Mouse (Mus musculus) midbrain, embryonic 12.5 days (tissue): ENCODE results near the gene Mup19. TPM values are rescaled to one million over a fixed set of nuclear protein-coding genes. Genes with fewer than 3 reads are reported as not detected.
"Not testable (repeated sequence)": the region's sequence is repeated elsewhere in the genome, so short reads cannot be mapped to it uniquely, and the experiment has no call there.

Source experiments
- ATAC-seq: fragments of 200-750 bp; cut with Nextera tagmentation; 2 replicates; pipeline ENCODE4 v1.8.0; 2017; ENCODE audit warnings: low read depth, moderate TSS enrichment, moderate library complexity; ENCODE audit not compliant: low FRiP score
- H3K27ac ChIP-seq: fragments of 300-500 bp; sonication (generic); replicated peaks from 2 replicates; pipeline ENCODE4 v1.5.1; 2016; ENCODE audit warnings: mild to moderate bottlenecking
- H3K27me3 ChIP-seq: fragments of 300-500 bp; sonication (generic); 2 replicates; pipeline ENCODE4 v1.6.1; 2016; ENCODE audit warnings: mild to moderate bottlenecking
- H3K36me3 ChIP-seq: fragments of 300-500 bp; sonication (generic); 2 replicates; pipeline ENCODE4 v1.6.1; 2016
- H3K4me1 ChIP-seq: fragments of 300-500 bp; sonication (generic); 2 replicates; pipeline ENCODE4 v1.6.1; 2016
- H3K4me2 ChIP-seq: fragments of 300-500 bp; sonication (generic); replicated peaks from 2 replicates; pipeline ENCODE4 v1.6.1; 2016; ENCODE audit warnings: mild to moderate bottlenecking, moderate library complexity
- H3K4me3 ChIP-seq: fragments of 300-500 bp; sonication (generic); 2 replicates; pipeline ENCODE4 v1.5.1; 2016; ENCODE audit warnings: mild to moderate bottlenecking
- H3K9ac ChIP-seq: fragments of 300-500 bp; sonication (generic); replicated peaks from 2 replicates; pipeline ENCODE4 v1.6.1; 2016; ENCODE audit warnings: mild to moderate bottlenecking, moderate library complexity
- H3K9me3 ChIP-seq: fragments of 300-500 bp; sonication (generic); 2 replicates; pipeline ENCODE4 v1.6.1; 2016; ENCODE audit warnings: mild to moderate bottlenecking
- WGBS: fragments of 180-500 bp; shearing (Covaris S2); methylation state at CpG from one replicate; pipeline ENCODE4 v1.1.7; 2016; 5-methylcytosine and 5-hydroxymethylcytosine counted together
- polyA plus RNA-seq: library from polyadenylated mRNA; unstranded; fragments of >200 nt; fragmentation: Nextera tagmentation; extraction: Ambion mirVana; gene quantifications from 2 replicates; pipeline ENCODE4 v1.2.1, GENCODE M21; 2016

The Mup19 gene
- polyA plus RNA-seq: not detected in 2 replicates

DNA sequence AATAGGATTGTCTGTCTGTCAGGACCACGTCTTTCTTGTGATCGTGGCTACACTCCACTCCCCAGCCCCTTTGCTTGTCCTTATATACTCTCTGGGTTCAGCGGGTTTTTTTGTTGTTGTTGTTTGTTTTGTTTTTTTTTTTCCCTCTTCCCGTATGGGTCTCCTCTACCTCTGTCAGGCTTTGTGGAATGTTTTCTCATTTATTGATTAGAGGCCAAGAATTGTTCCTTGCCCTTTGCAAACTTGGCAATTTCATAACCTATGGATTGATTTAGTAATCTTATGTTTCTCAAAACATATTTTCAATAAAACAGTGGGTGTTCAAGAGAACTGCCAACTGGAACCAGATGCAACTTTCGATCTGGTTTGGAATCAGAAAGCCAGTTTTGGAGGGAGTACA, at the start of gene Mup19:
TSS of gene Mup19 (minus strand) at position 101 of the 400 bp plus-strand sequence.
- H3K4me3 ChIP-seq, H3K27me3 ChIP-seq, H3K9me3 ChIP-seq, H3K36me3 ChIP-seq, ATAC-seq, H3K4me2 ChIP-seq, H3K27ac ChIP-seq, H3K9ac ChIP-seq, H3K4me1 ChIP-seq: not testable (repeated sequence)
- WGBS: 94% methylated on average over 1 of the region's 5 CpGs

DNA sequence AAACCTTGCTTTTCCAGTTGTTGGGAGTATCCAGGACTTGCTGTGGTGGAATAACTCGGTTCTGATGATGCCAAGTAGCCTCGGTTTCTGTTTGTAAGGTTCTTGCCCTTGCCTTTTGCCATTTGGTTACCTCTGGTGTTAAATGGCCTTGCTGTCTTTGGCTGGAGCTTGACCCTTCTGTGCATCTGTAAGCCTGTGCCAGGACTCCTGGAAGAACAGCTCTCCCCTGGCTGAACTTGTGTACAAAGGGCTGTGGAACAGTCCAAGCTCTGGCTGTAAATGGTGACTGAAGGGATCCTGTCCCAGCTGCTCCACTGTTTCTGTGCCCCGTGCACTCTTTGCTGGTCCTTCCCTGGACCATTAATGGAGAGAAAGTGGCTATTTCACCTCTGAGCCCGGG, 47.1 kb upstream of the Mup19 start:
- Histone ChIP-seq H3K9ac (no peak overlapping the region), H3K27me3 (no peaks in the 10 kb centered on the region), H3K4me2 (no peak overlapping the region), H3K4me3 (no peak overlapping the region), H3K4me1 (no peaks in the 10 kb centered on the region), H3K9me3 (0 out of 2 replicates have a peak, but pooled peaks cover 3% of the 10 kb centered on the region), H3K27ac (no peak overlapping the region), H3K36me3 (no peaks in the 10 kb centered on the region)
- ATAC-seq: no peak
- WGBS: 74% methylated on average over 4 of the region's 4 CpGs

DNA sequence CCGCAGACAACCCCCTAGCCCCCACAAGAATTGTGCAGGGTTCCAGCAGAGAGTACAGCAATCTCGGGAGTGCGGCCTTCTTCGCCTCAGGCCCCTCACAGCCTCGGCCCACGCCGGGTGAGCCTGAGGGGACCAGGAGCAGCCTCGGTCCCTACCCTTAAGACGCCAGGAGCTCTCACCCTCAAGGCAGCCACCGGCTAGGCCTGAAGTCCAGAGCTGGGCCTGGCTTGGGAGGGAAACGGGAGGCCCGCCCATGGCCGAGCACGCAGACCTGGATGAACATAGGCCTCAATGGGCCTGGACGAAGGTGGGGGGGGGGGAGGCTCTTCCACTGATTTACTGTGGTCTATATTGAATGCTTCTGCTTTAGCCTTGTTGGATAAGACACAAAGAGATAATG, 41.1 kb upstream of the Mup19 start:
- Histone ChIP-seq H3K4me3 (no peak overlapping the region), H3K4me1 (no peaks in the 10 kb centered on the region), H3K36me3 (no peaks in the 10 kb centered on the region), H3K9ac (no peak overlapping the region), H3K4me2 (no peak overlapping the region), H3K27ac (no peak overlapping the region), H3K9me3 (peaks cover 23% of the 10 kb centered on the region; the same call in 1 of the 2 replicates), H3K27me3 (no peaks in the 10 kb centered on the region)
- 90% methylated on average over 15 of the region's 15 CpGs for whole genome bisulfite sequencing
- no peak for ATAC-seq

DNA sequence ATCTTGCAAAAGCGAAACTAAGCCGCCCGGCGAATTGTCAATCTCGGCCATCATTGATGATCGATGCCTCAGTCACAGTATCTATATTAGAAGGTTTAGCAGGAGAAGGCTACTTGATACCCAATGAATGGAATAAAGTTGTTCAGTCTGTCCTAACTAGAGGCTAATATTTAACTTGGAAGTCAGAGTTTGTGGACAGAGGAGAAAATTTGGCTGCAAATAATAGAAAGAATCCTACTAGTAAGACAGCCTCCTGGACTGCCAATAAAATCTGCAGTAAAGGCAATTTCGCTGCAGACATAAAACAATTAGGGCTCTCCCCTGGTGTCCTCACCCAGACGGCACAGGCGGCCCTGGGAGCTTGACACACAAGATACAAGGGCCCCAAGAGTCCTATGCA, 40.5 kb upstream of the Mup19 start:
- H3K9ac ChIP-seq, H3K27ac ChIP-seq, H3K4me1 ChIP-seq, H3K36me3 ChIP-seq, H3K27me3 ChIP-seq, ATAC-seq, H3K4me3 ChIP-seq, H3K4me2 ChIP-seq: not testable (repeated sequence)
- H3K9me3 ChIP-seq: peaks cover 23% of the 10 kb centered on the region; the same call in 1 of the 2 replicates
- 95% methylated on average over 9 of the region's 9 CpGs for WGBS

DNA sequence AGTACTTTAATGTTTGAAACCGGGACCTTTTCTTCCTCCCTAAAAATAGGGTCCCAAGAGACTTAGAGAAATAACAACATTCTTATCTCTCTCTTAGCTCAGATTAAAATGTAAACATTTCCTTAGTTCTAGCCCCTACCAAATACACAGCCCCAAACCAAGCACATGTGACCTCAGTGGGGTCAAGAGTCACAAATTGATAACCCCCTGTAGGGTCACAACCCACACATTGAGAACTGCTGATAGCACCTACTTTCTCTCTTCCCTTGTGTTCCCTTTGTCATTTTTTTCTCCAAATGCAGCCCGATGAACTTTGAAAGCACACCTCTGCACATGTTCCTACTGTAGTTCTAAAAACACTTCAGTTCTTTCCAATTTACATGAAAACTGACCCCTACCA, 33.5 kb upstream of the Mup19 start:
- ATAC-seq: no peak
- Histone ChIP-seq H3K4me2 (no peak overlapping the region), H3K4me3 (no peak overlapping the region), H3K9me3 (no peaks in the 10 kb centered on the region), H3K9ac (no peak overlapping the region), H3K27me3 (no peaks in the 10 kb centered on the region), H3K36me3 (no peaks in the 10 kb centered on the region), H3K4me1 (no peaks in the 10 kb centered on the region), H3K27ac (no peak overlapping the region)
- WGBS: 81% methylated on average over 2 of the region's 2 CpGs

DNA sequence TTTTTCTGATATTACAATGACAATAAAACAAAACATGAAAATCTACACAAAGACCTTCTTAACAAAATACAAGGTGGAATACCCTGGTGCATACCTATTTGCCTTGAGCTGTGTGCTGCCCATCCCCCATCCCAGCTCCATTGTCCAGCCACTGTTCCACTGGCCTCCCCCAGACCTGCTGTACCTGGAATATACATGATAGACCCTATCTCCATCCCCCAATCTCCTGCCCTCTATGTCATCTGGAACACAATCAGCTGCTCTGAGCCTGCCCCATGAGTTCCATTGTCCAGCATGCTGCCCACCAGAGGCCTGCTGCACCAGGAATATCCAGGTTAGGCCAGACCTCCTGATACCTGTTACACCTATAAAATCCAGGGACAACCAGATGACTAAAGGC, 31.4 kb upstream of the Mup19 start:
- H3K27ac ChIP-seq: no peak overlapping the region
- no peaks in the 10 kb centered on the region for H3K27me3 ChIP-seq
- H3K9me3 ChIP-seq: 0 out of 2 replicates have a peak, but pooled peaks cover 4% of the 10 kb centered on the region
- H3K36me3 ChIP-seq: no peaks in the 10 kb centered on the region
- no peak overlapping the region for H3K4me2 ChIP-seq
- H3K4me3 ChIP-seq: no peak overlapping the region
- peak; percentile 47; the same call in 1 of the 2 replicates for ATAC-seq
- H3K4me1 ChIP-seq: no peaks in the 10 kb centered on the region
- no peak overlapping the region for H3K9ac ChIP-seq

DNA sequence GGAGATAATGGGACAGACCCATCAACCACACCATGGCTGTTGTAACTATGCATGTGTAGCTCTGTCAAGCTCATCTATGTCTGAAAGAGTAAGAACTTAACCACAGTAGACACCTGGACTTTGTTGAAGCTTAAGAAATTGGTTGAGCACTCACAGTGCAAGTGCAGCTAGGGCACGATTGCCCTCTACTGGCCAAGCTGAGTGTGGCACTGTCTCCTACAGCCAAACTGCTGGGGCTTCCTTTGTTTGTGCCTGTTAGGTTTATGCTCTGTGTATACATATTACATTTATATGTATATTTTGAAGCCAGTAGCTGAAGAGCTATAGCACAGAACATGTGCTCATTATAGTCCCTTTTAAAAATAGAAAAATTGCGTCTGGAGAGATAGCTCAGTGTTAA, 29.1 kb upstream of the Mup19 start:
- not testable (repeated sequence) for H3K4me2 ChIP-seq, H3K9me3 ChIP-seq, H3K4me3 ChIP-seq, H3K4me1 ChIP-seq, H3K27me3 ChIP-seq, H3K36me3 ChIP-seq, H3K27ac ChIP-seq, H3K9ac ChIP-seq
- 15% methylated on average over 2 of the region's 2 CpGs for WGBS
- ATAC-seq: 0 out of 2 replicates have a peak, but pooled peaks have one; percentile 60

DNA sequence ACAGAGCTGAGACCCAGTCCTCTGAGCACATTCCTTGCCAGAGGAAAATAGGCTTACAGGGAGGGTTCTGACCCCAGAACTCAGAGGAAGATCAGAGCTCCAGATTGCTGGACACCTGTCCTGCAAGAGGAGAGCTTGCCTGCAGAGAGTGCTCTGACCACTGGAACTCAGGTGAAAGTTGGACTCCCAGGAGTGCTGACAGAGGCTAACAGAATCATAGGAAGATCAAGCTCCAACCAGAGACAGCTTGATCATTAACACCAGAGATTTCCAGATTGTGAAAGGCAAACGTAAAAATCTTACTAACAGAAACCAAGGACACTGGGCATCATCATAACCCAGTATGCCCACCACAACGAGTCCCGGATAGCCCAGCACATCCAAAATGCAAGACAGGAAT, 26.9 kb upstream of the Mup19 start:
- not testable (repeated sequence) for H3K9ac ChIP-seq, ATAC-seq, H3K27ac ChIP-seq, H3K36me3 ChIP-seq, H3K27me3 ChIP-seq, H3K4me2 ChIP-seq, H3K4me3 ChIP-seq, H3K9me3 ChIP-seq, H3K4me1 ChIP-seq
- 90% methylated on average over 3 of the region's 3 CpGs for WGBS

DNA sequence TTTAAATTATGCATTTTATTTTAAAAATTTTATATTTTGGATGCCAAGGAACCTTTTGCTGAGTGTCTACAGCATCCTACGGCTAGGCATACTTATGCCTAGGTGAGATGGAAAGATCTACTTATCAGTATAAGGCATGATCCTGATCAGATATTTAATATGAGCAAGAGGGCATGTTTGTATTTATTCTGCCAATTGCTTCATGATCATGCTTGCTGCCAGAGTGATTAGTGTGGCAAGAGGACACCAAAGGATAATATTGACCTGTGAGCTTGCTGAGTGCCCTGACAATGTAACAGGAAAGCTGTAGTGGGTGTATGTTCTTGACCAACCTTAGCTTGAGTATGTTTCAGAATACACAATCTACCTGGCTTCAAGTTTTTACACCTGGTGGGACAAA, 7.6 kb upstream of the Mup19 start:
- 87% methylated on average over 1 of the region's 1 CpGs for WGBS
- H3K36me3 ChIP-seq, H3K4me2 ChIP-seq, ATAC-seq, H3K4me3 ChIP-seq, H3K9me3 ChIP-seq, H3K4me1 ChIP-seq, H3K9ac ChIP-seq, H3K27me3 ChIP-seq, H3K27ac ChIP-seq: not testable (repeated sequence)

DNA sequence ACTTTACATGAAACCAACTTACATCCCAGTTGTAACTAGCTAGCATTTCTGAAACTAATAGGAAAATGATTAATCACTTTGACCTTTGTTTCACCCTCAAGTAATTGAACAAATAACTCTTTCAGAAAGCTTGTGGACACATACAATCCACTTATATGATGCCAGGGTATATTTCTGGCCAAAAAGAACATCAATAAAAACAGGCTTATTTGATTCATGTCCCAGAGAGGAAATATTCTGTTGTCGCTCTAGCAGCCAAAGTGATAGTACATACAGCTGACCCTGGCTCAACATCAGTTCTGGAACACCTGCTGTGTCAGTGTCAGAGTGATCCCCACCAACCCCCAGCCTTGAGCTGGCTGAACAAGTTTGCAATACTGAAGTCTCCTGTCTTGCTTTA, 2.2 kb upstream of the Mup19 start:
- 93% methylated on average over 1 of the region's 1 CpGs for WGBS
- ATAC-seq, H3K4me3 ChIP-seq: not testable (repeated sequence)

More for the DNA sequence above, 2.2 kb upstream of the Mup19 start:
- H3K9me3 ChIP-seq, H3K4me1 ChIP-seq, H3K27me3 ChIP-seq, H3K36me3 ChIP-seq, H3K27ac ChIP-seq, H3K9ac ChIP-seq, H3K4me2 ChIP-seq: not testable (repeated sequence)

Other genes with a start within 250 kb of the Mup19 start
- gene Mup17, start 186.4 kb downstream of the Mup19 start, polyA plus RNA-seq: not detected in 2 replicates
- not detected in 2 replicates for gene Mup18, start 108.1 kb downstream of the Mup19 start, polyA plus RNA-seq
- gene Mup5, start 53.0 kb upstream of the Mup19 start, polyA plus RNA-seq: not detected in 2 replicates